Mouse (Mus musculus) gastrocnemius, postnatal 10 days (tissue): ENCODE measurements at regions not wholly inside any gene's neighbourhood (a gene's known extent, or its start where the extent isn't known, plus 50 kb on each side); places are given as distances from the start of the nearest gene placed in this dataset.

Experiments used
- DNase-seq: peaks from one replicate; pipeline ENCODE4 v3.0.0; 2021; ENCODE audit warnings: mixed read lengths

- no peak for DNase-seq
Measured at GRCm38 (mm10) chr10:61034056-61034455, 55.1 kb upstream of the Pcbd1 start.

- peak; percentile 27 for DNase-seq
Measured at GRCm38 (mm10) chr10:61028598-61028997, 60.5 kb upstream of the Pcbd1 start.

- no peak for DNase-seq
Measured at GRCm38 (mm10) chr10:61027215-61027614, 61.9 kb upstream of the Pcbd1 start.

- DNase-seq: no peak
Measured at GRCm38 (mm10) chr10:61025061-61025460, 64.1 kb upstream of the Pcbd1 start.

GRCm38 (mm10) chr10:61024166-61024565 lies 65.0 kb upstream of the Pcbd1 start:
- no peak for DNase-seq

GRCm38 (mm10) chr10:61023431-61023830 lies 65.7 kb upstream of the Pcbd1 start:
- DNase-seq: no peak

- no peak for DNase-seq
Measured at GRCm38 (mm10) chr10:61019566-61019965, 69.6 kb upstream of the Pcbd1 start.

GRCm38 (mm10) chr10:61012199-61012695 lies 76.9 kb upstream of the Pcbd1 start:
- no peak for DNase-seq

GRCm38 (mm10) chr10:61010697-61011096 lies 78.4 kb upstream of the Pcbd1 start:
- no peak for DNase-seq

GRCm38 (mm10) chr10:61007403-61007802 lies 81.7 kb upstream of the Pcbd1 start:
- no peak for DNase-seq

- DNase-seq: no peak
Measured at GRCm38 (mm10) chr10:61001745-61002160, 87.4 kb upstream of the Pcbd1 start.

GRCm38 (mm10) chr10:60997393-60997792 lies 91.7 kb upstream of the Pcbd1 start:
- DNase-seq: no peak

- DNase-seq: no peak
Measured at GRCm38 (mm10) chr10:60995908-60996640, 93.1 kb upstream of the Pcbd1 start.

GRCm38 (mm10) chr10:60985109-60985576 lies 104.0 kb upstream of the Pcbd1 start:
- DNase-seq: peak; percentile 13

GRCm38 (mm10) chr10:60981770-60982169 lies 107.4 kb upstream of the Pcbd1 start:
- DNase-seq: no peak

- DNase-seq: no peak
Measured at GRCm38 (mm10) chr10:60973615-60974014, 115.5 kb upstream of the Pcbd1 start.

- DNase-seq: no peak
Measured at GRCm38 (mm10) chr10:60964843-60965242, 124.3 kb upstream of the Pcbd1 start.

GRCm38 (mm10) chr10:60957820-60958233 lies 126.4 kb upstream of the Unc5b start:
- DNase-seq: no peak

- DNase-seq: no peak
Measured at GRCm38 (mm10) chr10:60955467-60955866, 124.1 kb upstream of the Unc5b start.

GRCm38 (mm10) chr10:60952495-60952894 lies 121.1 kb upstream of the Unc5b start:
- DNase-seq: no peak

- DNase-seq: no peak
Measured at GRCm38 (mm10) chr10:60948983-60949677, 117.7 kb upstream of the Unc5b start.

- DNase-seq: no peak
Measured at GRCm38 (mm10) chr10:60943074-60943473, 111.7 kb upstream of the Unc5b start.

- no peak for DNase-seq
Measured at GRCm38 (mm10) chr10:60938749-60939148, 107.4 kb upstream of the Unc5b start.

GRCm38 (mm10) chr10:60937517-60937866 lies 106.1 kb upstream of the Unc5b start:
- no peak for DNase-seq
